Mouse (Mus musculus): ENCODE data around the gene Kif19a.

The Kif19a gene

DNA sequence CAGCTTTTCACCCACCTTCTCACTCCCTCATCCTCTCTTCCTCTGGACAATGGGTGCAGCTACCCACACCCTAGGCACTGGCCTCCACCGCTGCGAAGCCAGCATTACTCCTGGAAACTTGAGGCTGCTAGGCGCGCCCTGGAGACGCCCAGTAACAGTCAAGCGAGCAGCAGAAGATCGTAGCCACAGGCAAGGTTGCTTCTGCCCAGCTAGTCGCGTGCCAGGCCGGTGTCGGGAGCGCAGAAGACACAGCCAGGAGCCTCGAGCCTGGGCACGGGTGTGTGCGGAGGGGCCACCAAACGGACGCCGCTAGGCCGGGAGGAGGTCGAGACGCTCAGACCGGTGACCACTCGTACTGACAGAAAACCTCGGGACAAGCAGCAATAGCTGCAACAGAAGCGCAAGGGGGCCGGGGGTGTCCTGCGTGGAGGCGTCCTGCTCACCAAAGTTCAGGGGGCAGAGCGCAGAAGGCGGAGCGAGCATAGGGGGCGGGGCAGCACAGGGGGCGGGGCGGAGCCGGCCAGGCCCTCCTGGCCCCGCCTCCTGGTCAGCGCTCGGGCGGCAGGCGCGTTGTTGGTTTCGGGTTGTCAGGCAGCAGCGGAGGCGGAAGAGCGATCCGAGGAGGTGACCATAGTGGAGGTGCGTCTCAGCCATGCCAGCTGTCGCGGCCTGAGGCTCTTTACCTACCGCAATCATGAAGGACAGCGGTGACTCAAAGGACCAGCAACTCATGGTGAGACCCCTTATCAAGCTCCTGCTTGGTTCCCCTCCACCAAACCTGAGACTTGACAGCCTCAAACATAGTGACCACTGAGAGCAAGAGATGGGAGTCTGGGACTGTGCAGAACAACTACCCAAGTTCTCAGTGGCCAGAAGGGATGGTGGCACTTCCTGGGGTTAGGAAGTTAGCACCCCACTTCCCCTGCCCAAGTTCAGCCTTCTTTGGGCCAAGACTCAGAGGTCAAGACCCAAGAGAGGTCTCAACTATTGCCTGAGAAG lies at the start of gene Kif19a:
Gene Kif19a (plus strand): TSS at position 569 of the 999 bp plus-strand sequence.
- DNase-seq (ENCODE audit: low spot score) = no peak

DNA sequence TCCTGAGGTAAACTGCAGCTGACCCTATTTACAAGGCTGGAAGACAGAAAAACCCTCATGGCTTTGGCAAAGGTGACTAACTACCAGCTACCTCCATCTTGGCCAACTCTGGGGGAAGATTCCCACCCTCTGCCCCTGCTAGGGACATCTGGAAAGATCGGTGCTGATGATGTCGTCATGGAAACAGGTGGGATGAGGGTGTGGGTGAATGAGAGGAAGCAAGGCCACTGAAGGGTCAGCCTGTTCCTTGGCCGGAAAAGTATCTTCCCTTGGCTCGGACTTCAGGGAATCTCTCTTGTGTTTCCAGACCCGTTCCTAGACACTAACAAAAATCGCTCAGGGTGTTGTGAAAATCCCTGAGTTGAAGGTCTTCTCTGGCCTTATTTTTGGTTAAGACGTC lies 49.7 kb upstream of the Kif19a start:
- no peak for DNase-seq (ENCODE audit: low spot score)

DNA sequence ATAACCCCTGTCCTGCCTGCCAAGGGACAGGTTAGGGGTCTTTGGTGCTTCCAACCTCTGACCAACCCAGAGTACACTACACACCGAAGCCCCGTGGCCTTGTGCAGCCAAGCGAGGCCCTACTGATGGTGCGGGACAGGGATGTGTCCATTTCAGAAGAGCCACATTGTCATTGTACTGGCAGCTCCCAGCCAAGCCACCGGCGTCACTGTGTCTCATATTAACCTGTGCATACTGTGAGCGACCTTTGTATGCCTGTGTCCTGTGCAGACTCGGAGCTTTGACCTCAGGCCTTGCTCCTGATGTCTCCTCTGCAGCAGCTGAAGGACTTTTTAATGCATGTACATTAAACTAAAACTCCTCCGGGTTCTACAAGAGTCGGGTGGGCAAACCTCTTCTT lies 44.7 kb upstream of the Kif19a start:
- no peak for DNase-seq (ENCODE audit: low spot score)

DNA sequence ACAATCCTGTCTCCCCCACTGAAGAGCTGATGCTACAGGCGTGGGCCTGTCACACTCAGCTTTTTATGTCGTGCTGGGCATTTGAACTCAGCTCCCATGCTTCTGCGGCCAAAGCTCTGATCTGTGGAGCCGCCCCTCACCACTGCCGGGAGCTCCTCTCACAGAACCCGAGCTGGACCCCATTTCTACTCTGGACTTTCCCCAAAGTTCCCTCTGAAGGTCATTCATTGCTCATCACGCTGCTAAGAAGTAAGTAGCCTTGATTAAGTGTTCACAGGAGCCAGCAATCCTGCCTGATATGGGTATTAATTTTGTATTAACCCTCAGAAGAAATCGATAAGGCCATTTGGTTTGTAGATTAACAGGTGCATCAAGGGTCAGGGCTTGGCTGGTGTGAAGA lies 42.8 kb upstream of the Kif19a start:
- DNase-seq (ENCODE audit: low spot score) = no peak

DNA sequence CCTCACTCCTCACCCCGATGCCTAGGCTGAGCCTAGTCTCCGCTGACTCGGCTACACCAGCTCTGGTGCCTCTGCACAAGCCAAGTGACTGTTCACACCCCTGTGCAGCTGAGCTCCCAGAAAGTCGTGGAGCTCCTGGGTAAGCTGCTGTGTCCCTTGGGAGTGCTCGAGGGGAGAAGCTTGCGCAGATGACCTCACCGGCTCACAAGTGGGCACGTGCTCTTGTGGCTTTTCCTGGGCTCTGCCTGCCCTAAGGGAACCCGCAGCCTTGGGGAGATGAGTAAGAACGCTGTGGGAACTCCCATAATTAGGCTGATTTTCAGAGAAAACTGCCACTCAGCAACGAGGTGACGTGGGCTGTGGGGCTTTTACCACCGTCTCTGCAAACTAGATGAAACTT lies 42.2 kb upstream of the Kif19a start:
- no peak for DNase-seq (ENCODE audit: low spot score)

DNA sequence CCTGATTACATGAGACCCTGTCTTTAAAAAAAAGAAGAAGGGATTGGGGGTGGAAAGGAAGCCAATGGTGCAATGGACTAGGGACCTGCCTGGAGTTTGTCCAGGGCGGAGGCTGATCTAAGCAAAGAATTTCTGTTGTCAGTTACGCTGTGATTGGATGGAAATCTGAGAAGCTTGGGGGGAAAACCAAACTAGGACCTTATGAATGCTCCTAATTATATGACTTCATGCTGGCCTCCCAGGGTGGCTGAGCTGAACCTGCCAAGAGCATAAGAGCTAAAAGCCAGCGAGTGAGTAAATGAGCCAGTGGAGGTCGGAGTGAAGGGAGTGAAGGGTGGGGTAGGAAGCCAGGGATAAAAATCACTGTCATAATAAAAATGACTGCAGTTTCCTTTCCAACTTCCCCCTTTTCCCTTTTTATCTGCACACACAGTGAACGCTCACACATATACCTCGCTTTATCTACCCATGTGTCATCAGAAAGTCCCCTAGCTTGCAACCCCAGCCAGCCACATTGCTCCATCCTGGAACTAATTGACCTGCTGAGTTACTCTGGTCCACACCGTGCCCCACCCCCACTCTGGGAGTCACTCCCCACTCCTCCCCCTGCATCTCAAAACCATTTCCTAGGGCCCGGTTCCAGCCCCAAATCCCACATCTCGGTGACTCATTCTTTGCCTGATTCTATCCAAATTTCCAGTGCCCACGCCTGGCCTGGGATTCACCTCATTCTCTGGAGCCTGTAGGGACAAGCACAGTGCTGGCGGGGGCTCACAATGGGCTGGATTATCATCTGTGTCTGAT lies 40.2 kb upstream of the Kif19a start:
- DNase-seq (ENCODE audit: low spot score) = no peak

DNA sequence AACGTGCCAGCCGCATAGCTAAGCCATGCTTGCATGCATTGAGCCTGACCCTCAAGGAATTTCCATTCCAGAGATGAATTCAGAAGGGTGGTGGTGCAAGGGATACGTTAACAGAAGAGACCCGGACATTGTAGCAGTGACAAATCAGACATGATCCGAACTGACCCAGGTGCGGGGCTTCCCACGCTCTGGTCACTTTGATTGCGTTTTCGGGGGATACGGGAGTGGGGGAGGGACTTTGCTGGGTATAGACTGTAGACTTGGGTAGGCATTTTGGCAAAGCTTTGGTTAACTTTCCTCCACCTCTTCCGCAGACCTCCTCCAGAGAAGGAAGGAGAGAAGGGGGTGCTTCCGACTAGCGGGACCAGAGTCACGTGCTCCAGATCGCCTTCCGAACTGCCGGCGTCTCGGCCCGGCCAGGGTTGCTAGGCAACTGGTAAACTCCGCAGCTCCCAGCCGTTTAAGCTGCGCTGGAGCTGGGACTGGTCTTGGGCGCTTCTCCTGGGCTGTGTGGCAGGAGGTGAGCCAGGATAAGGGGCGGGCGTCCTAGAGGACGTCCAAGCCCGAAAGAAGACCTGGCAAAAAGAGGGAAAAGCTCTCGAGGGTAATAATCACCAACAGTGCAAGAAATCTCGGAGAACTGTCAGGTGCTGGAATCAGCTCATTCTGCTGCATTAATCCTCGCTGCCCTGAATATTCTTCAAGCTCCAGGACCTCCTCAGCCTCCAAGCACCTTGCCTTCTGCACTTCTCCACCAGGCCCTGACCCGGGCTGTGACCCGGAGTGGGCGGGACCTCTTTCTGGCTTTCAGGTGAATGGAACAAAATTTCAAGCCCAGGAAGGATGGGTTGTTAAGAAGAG lies 38.0 kb upstream of the Kif19a start, which contains the start of gene Dnaic2:
Gene Dnaic2 (plus strand): TSS at position 444 of the 861 bp plus-strand sequence.
- DNase-seq (ENCODE audit: low spot score) = no peak

DNA sequence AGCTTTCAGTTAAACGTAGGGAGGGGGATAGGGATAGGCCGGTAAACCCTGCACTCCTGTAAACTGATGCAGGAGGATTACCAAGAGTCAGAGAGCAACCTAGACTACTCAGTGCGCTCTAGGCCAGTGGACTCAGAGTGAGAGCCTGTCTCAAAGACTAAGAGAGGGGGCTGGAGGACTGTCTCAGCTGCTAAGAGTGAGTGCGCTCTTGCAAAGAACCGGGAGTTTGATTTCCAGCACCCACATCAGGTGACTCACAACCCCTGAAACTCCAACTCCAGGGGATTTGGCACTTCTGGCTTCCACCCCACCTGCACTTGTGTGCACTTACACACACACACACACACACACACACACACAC lies 37.4 kb upstream of the Kif19a start:
- DNase-seq (ENCODE audit: low spot score) = no peak

DNA sequence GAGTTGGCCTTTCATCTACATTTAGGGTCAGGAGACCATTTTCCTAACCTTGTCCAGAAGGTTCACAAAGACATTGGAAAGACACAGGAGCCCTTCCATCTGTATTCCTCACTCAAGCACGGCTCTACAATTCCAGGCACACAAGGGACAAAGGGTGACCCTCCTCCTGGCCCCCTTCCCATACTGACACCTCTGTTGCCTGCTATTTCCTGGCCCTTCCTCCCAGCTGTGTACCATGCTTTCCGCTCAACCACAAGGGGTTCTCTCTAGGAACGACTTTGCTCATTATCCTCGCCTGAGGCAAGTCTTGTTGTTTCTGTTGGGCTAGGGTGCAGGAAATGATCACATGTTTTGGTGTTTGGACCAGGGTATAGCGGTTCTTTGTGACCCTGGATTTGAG lies 36.9 kb upstream of the Kif19a start:
- DNase-seq (ENCODE audit: low spot score) = no peak

DNA sequence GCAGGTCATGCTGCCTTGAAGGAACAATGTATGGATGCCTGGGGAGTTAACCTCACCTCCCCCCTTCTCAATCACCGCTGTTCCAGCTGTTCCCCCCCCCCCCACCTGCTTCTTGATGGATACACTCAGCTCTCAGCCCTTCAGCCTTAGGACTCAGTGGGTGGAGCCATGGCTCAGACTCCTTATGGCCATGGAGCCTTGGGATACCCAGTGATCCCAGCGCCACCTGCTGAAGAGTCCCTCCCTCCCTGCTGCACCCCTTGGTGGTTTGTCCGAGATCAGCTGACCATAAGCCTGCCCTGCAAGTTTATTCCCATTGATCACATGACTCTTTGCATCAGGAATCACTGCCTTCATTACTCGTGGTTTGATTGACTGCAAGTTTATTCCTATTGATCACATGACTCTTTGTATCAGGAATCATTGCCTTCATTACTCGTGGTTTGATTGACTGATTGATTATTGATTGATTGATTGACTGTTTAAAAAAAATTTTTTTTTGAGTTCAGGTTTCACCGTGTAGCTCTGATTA lies 35.3 kb upstream of the Kif19a start:
- no peak for DNase-seq (ENCODE audit: low spot score)

DNA sequence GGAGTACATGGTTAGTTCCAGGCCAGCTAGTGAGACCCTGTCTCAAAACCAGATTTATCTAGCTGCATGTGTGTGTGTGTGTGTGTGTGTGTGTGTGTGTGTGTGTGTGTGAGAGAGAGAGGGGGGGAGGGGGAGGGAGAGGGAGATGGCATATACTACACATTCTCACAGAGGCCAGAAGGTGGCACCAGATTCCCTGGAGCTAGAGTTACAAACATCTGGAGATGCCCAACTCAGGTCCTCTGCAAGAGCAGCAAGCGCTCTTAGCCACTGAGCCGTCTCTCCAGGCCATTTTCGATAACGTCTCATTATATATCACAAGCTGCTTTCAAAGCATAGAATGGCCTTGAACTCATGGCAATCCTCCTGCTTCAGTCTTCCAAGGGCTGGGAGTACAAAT lies 33.5 kb upstream of the Kif19a start:
- no peak for DNase-seq (ENCODE audit: low spot score)

DNA sequence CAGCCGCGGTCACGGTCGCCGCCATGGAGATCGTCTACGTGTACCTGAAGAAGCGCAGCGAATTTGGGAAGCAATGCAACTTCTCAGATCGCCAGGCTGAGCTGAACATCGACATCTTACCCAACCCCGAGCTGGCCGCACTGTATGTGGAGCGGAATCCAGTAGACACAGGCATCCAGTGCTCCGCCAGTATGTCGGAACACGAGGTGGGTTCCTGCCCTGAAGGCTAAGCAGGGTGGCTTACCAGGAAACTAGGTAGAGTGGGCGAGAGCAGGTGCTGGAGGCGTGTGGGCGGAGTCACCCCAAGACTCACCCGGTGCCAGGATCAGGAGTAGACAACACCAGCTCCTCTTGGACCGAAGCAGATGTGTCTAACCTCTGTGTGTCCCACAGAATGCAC lies 32.3 kb upstream of the Kif19a start:
- DNase-seq (ENCODE audit: low spot score) = no peak

DNA sequence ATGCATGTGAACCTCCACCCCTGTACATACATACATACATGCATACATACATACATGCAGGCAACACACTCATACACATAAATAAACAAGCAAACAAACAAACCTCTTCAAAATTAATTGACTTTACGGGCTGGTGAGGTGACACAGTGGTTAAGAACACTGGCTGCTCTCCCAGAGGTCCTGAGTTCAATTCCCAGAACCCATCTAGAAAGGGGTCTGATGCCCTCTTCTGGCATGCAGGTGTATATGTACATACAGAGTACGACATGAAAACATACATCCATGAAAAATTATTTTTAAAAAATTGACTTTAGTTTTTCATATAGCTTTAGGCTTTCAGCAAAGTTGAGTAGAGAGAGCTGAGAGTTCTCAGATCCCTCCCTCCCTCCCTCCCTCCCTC lies 29.1 kb upstream of the Kif19a start:
- no peak for DNase-seq (ENCODE audit: low spot score)

DNA sequence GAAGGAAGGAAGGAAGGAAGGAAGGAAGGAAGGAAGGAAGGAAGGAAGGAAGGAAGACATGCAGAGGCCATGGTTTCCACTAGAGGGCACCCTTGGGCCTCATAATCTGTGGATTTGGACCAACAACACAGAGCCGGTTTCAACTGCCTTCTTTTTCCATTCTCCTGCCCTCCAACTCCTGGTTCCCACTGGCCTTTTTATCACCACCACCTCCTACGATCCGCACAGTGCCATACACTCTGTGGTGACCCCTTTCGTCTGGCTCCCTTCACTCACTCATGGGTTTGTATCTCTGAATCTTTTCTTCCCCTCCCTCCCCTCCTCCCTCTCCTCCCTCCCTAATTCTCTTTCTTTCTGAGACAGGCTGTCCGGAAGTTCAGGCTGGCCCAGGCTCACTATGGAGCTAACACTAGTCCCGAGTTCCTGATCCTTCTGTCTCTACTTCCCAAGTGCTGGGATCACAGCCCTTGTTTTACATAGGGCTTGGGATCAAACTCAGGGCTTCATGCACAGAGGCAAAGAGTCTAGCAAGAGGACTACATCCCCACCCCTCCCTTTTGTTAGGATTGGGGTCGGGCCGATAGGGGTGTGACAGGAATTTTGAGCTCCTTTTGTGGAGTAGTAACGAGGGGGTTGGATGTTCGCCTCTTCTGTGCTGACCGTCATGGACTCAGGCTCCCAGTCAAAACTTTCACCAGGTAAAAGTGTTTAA lies 28.1 kb upstream of the Kif19a start:
- peak; percentile 46 for DNase-seq (ENCODE audit: low spot score)

DNA sequence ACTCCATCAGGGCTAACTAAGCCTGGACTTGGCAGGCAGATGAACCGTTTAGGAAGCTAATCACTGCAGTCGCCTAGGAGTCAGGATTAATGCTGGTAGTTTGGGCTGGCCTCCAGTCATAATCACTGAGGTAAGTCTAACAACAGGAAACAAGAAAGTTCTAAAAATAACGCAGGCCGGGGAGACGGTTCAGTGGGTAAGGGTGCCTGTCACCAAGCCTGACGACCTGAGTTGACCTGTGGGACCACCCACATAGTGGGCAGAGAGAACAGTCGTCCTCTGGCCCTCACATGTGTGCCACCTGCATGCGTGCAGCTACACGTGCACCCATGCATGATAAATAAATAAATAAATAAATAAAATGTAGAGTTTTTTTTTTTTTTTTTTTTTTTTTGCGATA lies 24.6 kb upstream of the Kif19a start:
- no peak for DNase-seq (ENCODE audit: low spot score)

DNA sequence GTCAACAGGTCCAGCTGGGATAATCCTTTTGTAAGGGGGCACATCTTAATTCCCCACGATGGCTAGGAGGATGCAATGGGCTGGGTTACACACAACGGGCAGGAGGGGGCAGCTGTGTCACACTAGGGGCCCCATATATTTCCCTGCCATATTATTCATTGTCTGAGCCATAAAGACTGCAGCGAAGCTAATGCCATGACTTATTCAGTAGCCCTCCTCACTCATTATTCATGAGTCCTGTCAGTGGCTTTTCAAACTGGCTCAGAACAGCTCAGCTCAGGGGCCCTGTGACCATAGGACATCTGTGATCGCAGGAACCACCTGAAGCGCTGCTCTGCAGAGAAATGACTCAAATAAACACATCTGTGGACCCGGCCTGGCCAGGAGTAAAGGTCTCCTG lies 23.7 kb upstream of the Kif19a start:
- DNase-seq (ENCODE audit: low spot score) = no peak

DNA sequence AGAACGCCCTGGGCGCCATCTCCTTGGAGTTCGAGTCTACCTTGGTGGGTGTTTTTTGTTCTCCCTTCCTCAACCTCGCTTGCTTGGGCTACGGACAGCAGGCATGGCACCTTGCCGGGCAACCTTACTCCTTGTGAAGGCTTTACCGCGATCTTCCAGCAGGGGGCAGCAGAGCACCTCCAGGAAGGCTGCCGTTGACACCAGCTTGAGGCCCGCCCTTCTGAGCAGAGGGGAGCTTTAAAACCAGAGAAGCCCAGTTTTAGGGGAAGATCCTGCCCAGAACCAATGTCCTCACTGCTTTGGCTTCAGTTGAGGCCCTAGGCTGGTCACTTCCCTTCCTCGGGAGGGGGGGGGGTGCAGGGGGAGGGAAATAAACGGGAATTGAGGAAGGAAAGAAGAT lies 20.1 kb upstream of the Kif19a start:
- DNase-seq (ENCODE audit: low spot score) = peak; percentile 96

DNA sequence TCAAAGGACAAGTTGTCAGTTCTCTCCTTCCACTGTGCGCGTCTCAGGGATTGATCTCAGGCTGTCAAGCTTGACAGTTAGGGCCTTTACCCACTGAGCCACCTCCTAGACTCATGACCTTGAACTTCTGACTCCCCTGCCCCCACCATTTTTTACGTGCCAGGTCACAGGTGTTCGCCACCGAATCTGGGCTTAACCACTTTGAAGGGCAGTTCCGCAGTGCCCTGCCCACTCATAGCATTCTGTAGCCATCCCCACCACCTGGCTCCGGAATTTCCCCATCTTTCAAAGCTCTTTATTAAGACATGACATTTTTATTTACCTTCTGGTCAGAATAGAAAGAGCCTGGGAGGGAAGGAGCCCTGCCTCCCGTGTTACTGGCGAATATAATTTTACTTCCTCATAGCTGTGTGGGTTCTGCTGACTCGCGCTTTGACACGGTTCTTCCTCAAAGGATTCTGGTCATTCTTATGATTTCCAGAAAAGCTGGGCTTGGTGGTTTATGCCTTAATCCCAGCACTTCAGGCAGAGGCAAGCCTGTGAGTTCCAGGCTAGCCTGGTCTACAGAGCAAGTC lies 17.5 kb upstream of the Kif19a start:
- DNase-seq (ENCODE audit: low spot score) = no peak

DNA sequence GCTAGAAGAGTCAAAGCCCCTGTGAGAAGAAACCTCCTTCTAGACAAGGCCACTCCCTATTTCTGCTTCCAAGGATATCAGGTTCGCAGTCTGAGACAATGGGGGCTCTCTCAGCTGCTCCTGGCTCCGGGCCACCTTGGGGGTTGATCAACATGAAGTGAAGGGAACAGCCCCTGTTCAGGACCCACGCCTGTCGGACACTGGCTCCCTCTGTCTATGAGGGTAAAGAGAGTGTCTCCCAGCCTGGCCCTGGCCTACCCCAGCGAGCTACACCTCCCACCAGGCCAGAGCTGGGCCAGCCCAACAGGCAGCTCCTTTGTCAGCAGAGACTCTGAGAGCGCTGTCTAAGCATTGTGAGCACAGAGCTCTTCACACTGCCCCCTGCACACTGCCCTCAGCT lies 4.7 kb downstream of the Kif19a start:
- no peak for DNase-seq (ENCODE audit: low spot score)

DNA sequence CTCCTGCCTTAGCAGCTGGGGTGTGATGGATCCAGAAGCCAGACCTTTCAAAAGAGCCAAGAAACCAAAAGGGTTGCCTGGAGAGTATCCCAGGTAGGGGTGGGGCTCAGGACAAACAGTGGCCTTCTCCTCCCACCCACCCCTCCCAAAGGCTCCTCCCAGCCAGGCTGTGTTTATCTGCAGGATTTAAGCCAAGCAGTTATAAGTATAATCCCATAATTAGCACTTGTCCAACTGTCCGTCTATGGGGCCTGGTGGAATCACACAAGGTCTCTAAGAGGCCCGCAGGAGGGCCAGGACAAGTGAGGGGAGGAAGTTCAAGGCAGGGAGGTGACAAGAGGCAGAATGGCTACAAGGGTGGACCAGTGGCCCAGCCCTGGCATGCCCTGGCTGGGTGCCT lies 6.7 kb downstream of the Kif19a start:
- no peak for DNase-seq (ENCODE audit: low spot score)

DNA sequence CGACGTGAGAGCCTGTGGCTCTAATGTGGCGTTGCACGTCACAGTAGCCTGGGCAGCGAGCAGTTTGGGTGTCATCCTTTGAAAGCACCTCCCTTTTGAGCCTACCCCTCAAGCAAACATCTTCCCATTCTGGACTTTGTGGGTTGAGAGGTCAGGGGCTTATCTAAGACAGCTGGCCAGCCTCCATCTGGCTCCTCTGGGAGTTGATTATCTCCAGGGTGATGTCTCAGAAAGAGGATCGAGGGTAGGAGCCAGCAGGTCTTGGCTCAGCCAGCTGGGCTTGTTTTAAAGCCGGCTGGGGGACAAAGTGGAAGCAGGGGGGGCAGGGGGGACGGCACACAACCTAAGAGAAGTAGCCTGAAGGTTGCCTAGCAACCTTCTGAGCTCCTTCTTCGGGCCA lies 14.9 kb downstream of the Kif19a start:
- no peak for DNase-seq (ENCODE audit: low spot score)

All from ovary, postnatal 10 days (tissue).